Mouse (Mus musculus) heart, embryonic 13.5 days (tissue): ENCODE measurements around the gene Mpdz. TPM values are rescaled to one million over a fixed set of nuclear protein-coding genes. Genes with fewer than 3 reads are reported as not detected.

Source experiments
- ATAC-seq: fragments of 200-750 bp; cut with Nextera tagmentation; 2 replicates; pipeline ENCODE4 v1.8.0; 2017; ENCODE audit warnings: moderate TSS enrichment; ENCODE audit not compliant: insufficient number of reproducible peaks, low FRiP score, low TSS enrichment; ENCODE audit errors: extremely low read depth
- H3K27ac ChIP-seq: fragments of 300-500 bp; sonication (generic); replicated peaks from 2 replicates; pipeline ENCODE4 v1.5.1; 2015; ENCODE audit warnings: moderate library complexity, mild to moderate bottlenecking, inconsistent platforms
- H3K27me3 ChIP-seq: fragments of 300-500 bp; sonication (generic); replicated peaks from 2 replicates; pipeline ENCODE4 v1.6.1; 2015; ENCODE audit warnings: mild to moderate bottlenecking, inconsistent platforms
- H3K36me3 ChIP-seq: fragments of 300-500 bp; sonication (generic); 2 replicates; pipeline ENCODE4 v1.6.1; 2015; ENCODE audit warnings: mild to moderate bottlenecking, inconsistent platforms
- H3K4me1 ChIP-seq: fragments of 300-500 bp; sonication (generic); 2 replicates; pipeline ENCODE4 v1.6.1; 2015; ENCODE audit warnings: inconsistent platforms
- H3K4me2 ChIP-seq: fragments of 300-500 bp; sonication (generic); 2 replicates; pipeline ENCODE4 v1.6.1; 2015; ENCODE audit warnings: inconsistent platforms, mild to moderate bottlenecking, moderate library complexity
- H3K4me3 ChIP-seq: fragments of 300-500 bp; sonication (generic); 2 replicates; pipeline ENCODE4 v1.5.1; 2015; ENCODE audit warnings: moderate library complexity, mild to moderate bottlenecking, inconsistent platforms
- H3K9ac ChIP-seq: fragments of 300-500 bp; sonication (generic); 2 replicates; pipeline ENCODE4 v1.6.1; 2015; ENCODE audit warnings: inconsistent platforms, mild to moderate bottlenecking, moderate library complexity
- H3K9me3 ChIP-seq: fragments of 300-500 bp; sonication (generic); 2 replicates; pipeline ENCODE4 v1.6.1; 2016; ENCODE audit warnings: inconsistent platforms
- WGBS: fragments of 180-500 bp; shearing (Covaris S2); methylation state at CpG from one replicate; pipeline ENCODE4 v1.1.7; 2015; ENCODE audit warnings: mixed read lengths; 5-methylcytosine and 5-hydroxymethylcytosine counted together
- polyA plus RNA-seq: library from polyadenylated mRNA; unstranded; fragments of >200 nt; fragmentation: Nextera tagmentation; extraction: Ambion mirVana; gene quantifications from 2 replicates; pipeline ENCODE4 v1.2.1, GENCODE M21; 2015

The Mpdz gene
- polyA plus RNA-seq, 1 experiment from 2014 or later, result 21.0 TPM

DNA sequence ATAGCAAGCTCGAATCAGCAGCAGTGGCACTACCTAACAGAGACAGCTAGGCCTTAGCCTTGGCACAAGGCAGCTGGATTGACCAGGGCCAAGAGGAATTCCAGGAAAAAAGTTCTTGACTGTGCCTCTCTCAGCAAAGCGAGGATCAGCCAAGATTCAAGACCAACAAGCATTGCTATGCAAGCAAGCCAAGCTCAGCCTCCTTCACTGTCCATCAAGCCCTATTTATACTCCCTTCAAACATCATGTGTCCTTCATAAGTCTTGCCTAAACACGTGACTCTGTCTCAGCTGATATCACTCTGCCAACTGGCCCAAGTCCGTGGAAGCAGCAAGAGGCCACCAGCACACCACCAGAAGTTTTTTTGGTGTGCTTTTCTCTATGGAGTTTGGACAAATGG is 6.8 kb upstream of the Mpdz start:
- Histone ChIP-seq H3K4me3 (no peak overlapping the region), H3K9me3 (no peaks in the 10 kb centered on the region), H3K4me1 (peaks cover 26% of the 10 kb centered on the region), H3K4me2 (no peak overlapping the region), H3K9ac (no peak overlapping the region), H3K27me3 (no peaks in the 10 kb centered on the region), H3K27ac (0 out of 2 replicates have a peak overlapping the region, but pooled peaks have one; percentile 3), H3K36me3 (no peaks in the 10 kb centered on the region)
- 61% methylated on average over 4 of the region's 4 CpGs for WGBS
- no peak for ATAC-seq

DNA sequence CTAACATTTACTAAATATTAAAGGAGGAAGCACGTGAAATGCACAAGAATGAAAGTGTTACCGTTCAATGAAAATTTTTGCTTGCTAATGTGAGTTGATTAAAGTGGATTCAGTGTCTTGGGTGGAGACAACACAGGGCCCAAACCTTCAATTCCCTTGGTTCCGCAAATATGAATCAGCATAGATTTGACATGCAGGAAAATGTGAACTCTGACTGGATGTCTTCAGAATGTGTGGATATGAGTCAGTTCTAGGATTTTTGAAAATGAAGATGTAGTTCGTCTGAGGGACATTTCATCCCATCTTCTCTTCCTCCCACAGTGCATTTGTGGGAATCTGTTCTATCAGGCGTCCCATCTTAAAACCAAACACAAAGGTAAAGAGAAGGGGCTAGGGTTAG is 951 bp upstream of the Mpdz start:
- no peaks in the 10 kb centered on the region for H3K27me3 ChIP-seq

GRCm38 (mm10) chr4:81433961-81434360 is 8.7 kb downstream of the Mpdz start:
- no peak for ATAC-seq
- no peak overlapping the region for H3K4me3 ChIP-seq
- 68% methylated on average over 3 of the region's 3 CpGs for WGBS

More for the DNA sequence above, 951 bp upstream of the Mpdz start:
- Histone ChIP-seq H3K4me1 (peaks cover 28% of the 10 kb centered on the region), H3K9ac (no peak overlapping the region), H3K27ac (no peak overlapping the region), H3K4me2 (0 out of 2 replicates have a peak overlapping the region, but pooled peaks have one; percentile 75), H3K36me3 (no peaks in the 10 kb centered on the region), H3K4me3 (no peak overlapping the region), H3K9me3 (no peaks in the 10 kb centered on the region)
- 81% methylated on average over 5 of the region's 5 CpGs for WGBS
- no peak for ATAC-seq

DNA sequence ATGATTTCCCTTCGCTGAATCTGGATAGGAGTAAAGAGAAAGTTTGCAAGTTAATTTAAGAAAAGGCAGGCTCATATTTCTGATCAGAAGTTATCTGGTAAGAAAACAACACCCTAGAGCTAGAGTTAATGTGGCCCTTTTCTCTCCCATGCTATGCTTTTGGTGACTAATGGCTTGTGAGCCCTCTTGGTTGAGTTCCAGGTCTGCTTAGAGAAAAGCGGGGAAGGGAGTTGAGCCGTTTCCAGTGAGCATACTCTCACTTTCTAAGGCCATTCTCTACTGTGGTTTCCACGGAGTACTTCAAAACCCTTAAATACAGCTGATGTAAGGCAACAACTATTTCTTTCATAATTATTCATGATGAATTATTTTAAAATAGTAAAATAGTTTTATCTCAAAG is 11.8 kb downstream of the Mpdz start:
- 59% methylated on average over 4 of the region's 4 CpGs for WGBS
- Histone ChIP-seq H3K4me3 (no peak overlapping the region), H3K4me1 (peaks cover 28% of the 10 kb centered on the region), H3K36me3 (peaks cover 7% of the 10 kb centered on the region; the same call in 1 of the 2 replicates), H3K4me2 (no peak overlapping the region), H3K27me3 (no peaks in the 10 kb centered on the region), H3K27ac (0 out of 2 replicates have a peak overlapping the region, but pooled peaks have one; percentile 54), H3K9me3 (no peaks in the 10 kb centered on the region), H3K9ac (no peak overlapping the region)
- no peak for ATAC-seq

More at GRCm38 (mm10) chr4:81433961-81434360, 8.7 kb downstream of the Mpdz start:
- Histone ChIP-seq H3K4me1 (peaks cover 25% of the 10 kb centered on the region), H3K27ac (no peak overlapping the region), H3K9me3 (no peaks in the 10 kb centered on the region), H3K9ac (no peak overlapping the region), H3K27me3 (no peaks in the 10 kb centered on the region), H3K36me3 (no peaks in the 10 kb centered on the region), H3K4me2 (no peak overlapping the region)

DNA sequence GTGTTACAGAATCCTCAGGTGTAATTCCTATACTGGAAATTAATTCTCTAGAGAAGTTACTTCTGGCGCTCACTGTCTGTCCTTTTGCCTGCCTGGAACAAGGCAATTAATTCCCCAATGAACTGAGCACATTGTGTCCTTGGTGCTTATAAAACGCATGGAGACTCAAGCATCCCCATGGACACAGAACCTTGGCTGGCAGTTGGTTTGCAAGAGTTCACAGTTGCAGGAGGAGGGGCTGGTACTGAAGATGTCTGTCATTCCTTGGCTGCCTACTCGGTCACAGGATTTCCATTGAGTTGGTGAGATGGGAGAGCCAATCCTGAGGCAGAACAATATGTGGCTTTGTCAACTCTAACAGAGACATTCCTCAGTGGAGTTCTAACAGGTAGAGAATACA is 12.5 kb downstream of the Mpdz start:
- Histone ChIP-seq H3K27me3 (no peaks in the 10 kb centered on the region), H3K4me1 (peaks cover 34% of the 10 kb centered on the region), H3K9me3 (no peaks in the 10 kb centered on the region), H3K9ac (no peak overlapping the region), H3K27ac (peak overlapping the region; percentile 54), H3K4me2 (no peak overlapping the region), H3K36me3 (peaks cover 7% of the 10 kb centered on the region; the same call in 1 of the 2 replicates), H3K4me3 (no peak overlapping the region)
- ATAC-seq, result no peak
- WGBS, result 60% methylated on average over 3 of the region's 3 CpGs

- WGBS, result 53% methylated on average over 2 of the region's 2 CpGs
- Histone ChIP-seq H3K36me3 (peaks cover 7% of the 10 kb centered on the region; the same call in 1 of the 2 replicates), H3K4me1 (peaks cover 38% of the 10 kb centered on the region), H3K27ac (peak overlapping the region; percentile 54), H3K4me3 (no peak overlapping the region), H3K9ac (no peak overlapping the region), H3K4me2 (no peak overlapping the region), H3K9me3 (no peaks in the 10 kb centered on the region), H3K27me3 (no peaks in the 10 kb centered on the region)
- no peak for ATAC-seq
Observed at GRCm38 (mm10) chr4:81429670-81430069, 12.9 kb downstream of the Mpdz start.

DNA sequence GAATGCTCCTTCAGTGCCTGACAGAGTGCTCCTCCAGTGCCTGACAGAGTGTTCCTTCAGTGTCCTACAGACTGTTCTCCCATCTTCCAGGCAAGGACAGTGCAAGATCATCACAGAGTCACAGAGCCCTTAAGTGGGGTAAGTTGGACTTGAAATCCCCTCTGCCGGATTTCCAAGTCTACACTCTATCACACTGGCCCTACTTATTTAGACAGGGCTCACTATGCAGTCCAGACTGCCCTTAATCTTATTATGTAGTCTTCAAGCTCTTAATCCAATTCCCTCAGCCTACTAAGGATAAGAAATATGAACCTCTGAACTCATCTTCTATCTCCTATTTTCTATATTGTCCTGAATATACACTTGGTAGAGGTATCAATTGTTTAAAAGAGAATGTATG is 19.1 kb downstream of the Mpdz start:
- Histone ChIP-seq H3K4me1 (peaks cover 24% of the 10 kb centered on the region), H3K4me3 (no peak overlapping the region), H3K27ac (no peak overlapping the region), H3K9me3 (no peaks in the 10 kb centered on the region), H3K27me3 (no peaks in the 10 kb centered on the region), H3K4me2 (no peak overlapping the region), H3K36me3 (peaks cover 7% of the 10 kb centered on the region; the same call in 1 of the 2 replicates), H3K9ac (no peak overlapping the region)
- ATAC-seq, result no peak
- 75% methylated on average over 1 of the region's 1 CpGs for WGBS

DNA sequence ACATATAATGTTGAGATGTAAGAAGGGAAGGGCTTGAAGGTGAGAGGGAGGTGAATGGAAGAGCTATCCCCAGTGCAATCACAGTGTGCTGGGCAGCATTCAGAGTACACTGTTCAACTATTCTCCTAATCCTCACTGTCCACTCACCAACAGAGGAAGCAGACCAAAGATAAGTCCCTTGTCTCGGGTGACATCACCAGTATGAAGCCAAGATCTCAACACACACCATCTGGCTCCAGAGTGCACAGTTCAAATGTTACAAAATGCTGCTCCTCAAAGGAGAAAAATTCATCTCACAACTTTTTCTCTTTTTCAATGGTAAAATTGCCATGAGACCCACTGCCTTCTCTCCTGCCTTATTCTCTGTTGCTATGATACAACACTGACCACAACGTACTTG is 21.0 kb downstream of the Mpdz start:
- WGBS, result 41% methylated on average over 2 of the region's 2 CpGs
- no peak overlapping the region for H3K4me2 ChIP-seq

DNA sequence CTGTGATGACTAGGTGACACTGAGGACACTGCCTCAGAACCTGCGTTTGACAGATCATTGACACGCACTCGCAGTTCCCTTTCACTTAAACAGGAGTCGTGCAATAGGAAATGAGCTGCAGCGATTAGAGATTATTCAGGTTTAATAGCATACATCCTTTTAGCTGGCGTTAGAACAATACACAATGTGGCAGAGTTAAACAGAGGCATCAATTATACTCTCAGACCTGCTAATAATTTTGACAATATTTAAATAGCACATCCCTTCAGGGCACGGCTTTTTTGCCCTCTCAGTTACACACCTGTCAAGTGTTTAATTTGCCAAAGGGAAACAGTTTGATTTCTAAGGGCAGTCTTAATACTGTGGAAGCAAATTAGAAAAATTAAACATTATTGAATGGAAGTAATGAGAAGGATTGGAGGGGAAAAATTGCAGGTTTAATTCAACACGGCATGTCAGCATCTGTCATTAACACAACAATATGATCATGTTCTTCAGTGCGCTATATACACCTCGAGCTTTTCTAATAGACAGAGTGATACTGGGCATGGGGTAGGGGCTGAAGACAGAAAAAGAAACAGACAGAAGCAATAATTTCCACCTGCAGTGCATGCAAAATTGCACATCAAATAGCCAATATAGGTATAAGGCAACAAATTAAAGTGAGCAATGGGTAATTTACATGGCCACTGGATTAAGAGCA is 27.1 kb downstream of the Mpdz start:
- H3K4me3 ChIP-seq, result no peak overlapping the region

More for the DNA sequence above, 21.0 kb downstream of the Mpdz start:
- H3K36me3 ChIP-seq, result peaks cover 3% of the 10 kb centered on the region; the same call in 1 of the 2 replicates
- no peak for ATAC-seq
- no peak overlapping the region for H3K9ac ChIP-seq
- no peak overlapping the region for H3K4me3 ChIP-seq
- H3K27me3 ChIP-seq, result no peaks in the 10 kb centered on the region
- H3K4me1 ChIP-seq, result peaks cover 38% of the 10 kb centered on the region
- no peaks in the 10 kb centered on the region for H3K9me3 ChIP-seq
- no peak overlapping the region for H3K27ac ChIP-seq

GRCm38 (mm10) chr4:81414684-81415323 is 27.8 kb downstream of the Mpdz start:
- H3K27ac ChIP-seq, result no peak overlapping the region
- no peak overlapping the region for H3K9ac ChIP-seq
- no peak overlapping the region for H3K4me3 ChIP-seq
- no peaks in the 10 kb centered on the region for H3K9me3 ChIP-seq
- no peak overlapping the region for H3K4me2 ChIP-seq
- no peak for ATAC-seq
- peaks cover 14% of the 10 kb centered on the region for H3K36me3 ChIP-seq
- 87% methylated on average over 8 of the region's 8 CpGs for WGBS
- H3K27me3 ChIP-seq, result no peaks in the 10 kb centered on the region
- peaks cover 23% of the 10 kb centered on the region for H3K4me1 ChIP-seq

More for the DNA sequence above, 27.1 kb downstream of the Mpdz start:
- 81% methylated on average over 10 of the region's 10 CpGs for WGBS
- ATAC-seq, result no peak
- H3K4me1 ChIP-seq, result peaks cover 23% of the 10 kb centered on the region
- no peaks in the 10 kb centered on the region for H3K27me3 ChIP-seq
- H3K27ac ChIP-seq, result no peak overlapping the region
- peaks cover 14% of the 10 kb centered on the region for H3K36me3 ChIP-seq
- H3K9ac ChIP-seq, result no peak overlapping the region
- no peak overlapping the region for H3K4me2 ChIP-seq
- no peaks in the 10 kb centered on the region for H3K9me3 ChIP-seq

- Histone ChIP-seq H3K36me3 (peaks cover 15% of the 10 kb centered on the region), H3K4me2 (no peak overlapping the region), H3K27me3 (no peaks in the 10 kb centered on the region), H3K4me1 (no peaks in the 10 kb centered on the region), H3K4me3 (no peak overlapping the region), H3K27ac (no peak overlapping the region), H3K9ac (no peak overlapping the region), H3K9me3 (no peaks in the 10 kb centered on the region)
- 74% methylated on average over 6 of the region's 6 CpGs for WGBS
- no peak for ATAC-seq
Observed at GRCm38 (mm10) chr4:81396883-81397282, 45.7 kb downstream of the Mpdz start.
